Mouse (Mus musculus): ENCODE results near the gene Iqcf3.
"Not testable (repeated sequence)": the region's sequence is repeated elsewhere in the genome, so short reads cannot be mapped to it uniquely, and the experiment has no call there.

The Iqcf3 gene

DNA sequence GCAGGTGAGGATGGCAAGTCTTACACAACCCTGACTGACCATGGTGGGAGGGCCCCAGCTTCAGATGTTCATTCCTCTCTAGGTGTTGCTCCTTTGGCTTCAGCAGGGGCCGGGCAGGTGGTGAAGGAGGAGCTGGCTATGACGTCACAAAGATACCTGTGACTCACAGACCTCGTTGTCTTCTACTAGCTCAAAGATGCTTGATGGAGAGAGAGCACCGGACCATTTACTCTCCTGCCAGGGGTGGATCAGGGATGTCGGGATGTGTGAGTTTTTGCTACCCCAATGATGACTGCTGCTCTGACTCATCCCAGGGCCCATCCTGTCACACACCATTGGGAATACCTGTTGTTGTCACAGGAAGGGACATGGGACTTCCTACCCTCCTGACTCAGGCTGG lies at the start of gene Iqcf3:
Gene Iqcf3 (minus strand): TSS at position 101 of the 400 bp plus-strand sequence.
- no peak for DNase-seq (ENCODE audit: low spot score)

DNA sequence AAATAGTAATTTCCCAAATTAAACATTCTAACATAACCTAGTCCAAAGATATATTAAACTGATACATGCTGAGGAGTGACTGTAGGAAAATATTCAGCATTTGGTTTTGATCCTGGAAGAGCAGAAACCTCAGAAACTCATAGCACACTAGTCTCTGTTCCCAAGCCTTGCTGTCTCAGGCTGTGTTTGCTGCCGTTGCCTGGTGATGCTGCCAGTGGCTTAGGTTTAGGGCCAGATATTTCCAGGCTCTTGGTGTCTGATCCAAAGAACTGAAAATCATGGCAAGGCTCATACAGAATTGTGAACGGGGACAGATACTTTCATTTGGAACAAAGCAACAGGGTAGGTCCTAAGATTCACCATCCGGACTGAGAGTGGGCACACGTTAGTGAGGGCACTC lies 49.3 kb upstream of the Iqcf3 start:
- no peak for DNase-seq (ENCODE audit: low spot score)

DNA sequence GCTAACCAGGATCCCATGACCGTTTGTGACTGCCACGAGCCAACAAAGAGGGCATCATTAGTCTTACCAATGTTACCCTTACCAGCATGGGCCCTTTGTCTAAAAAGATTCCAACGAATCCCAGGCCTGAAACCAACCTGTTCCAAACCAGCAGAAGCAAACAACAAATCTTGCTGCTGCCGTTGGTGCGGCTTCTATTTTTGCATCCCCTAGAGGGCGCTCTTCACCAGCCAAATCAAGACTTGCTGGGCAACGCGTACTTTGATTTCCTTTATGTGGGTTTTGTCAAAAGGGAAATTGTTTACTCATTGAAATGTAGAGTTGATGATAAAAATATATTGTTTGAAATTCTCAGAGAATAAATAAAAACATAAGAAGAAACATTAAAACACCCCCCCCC lies 39.1 kb upstream of the Iqcf3 start:
- DNase-seq (ENCODE audit: low spot score) = no peak

DNA sequence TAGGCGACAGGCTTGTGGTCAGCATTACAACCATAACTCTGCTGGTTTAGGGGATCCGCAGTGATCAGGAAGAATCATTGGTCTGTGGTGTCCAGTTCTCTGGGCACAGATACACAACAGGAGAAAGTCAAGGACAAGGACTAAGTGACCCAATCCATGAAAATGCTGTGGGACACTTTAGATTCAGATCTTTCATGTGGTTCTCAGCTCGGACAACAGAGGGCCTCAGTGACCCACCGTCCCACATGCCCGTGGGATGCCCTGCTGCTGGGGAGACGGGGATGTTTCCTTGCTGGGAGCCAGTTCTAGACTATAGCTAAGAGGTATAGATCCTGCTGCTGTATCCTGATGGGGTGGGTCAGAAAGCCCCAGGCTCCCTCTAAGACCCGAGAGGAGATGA lies 37.0 kb upstream of the Iqcf3 start:
- DNase-seq (ENCODE audit: low spot score) = no peak

DNA sequence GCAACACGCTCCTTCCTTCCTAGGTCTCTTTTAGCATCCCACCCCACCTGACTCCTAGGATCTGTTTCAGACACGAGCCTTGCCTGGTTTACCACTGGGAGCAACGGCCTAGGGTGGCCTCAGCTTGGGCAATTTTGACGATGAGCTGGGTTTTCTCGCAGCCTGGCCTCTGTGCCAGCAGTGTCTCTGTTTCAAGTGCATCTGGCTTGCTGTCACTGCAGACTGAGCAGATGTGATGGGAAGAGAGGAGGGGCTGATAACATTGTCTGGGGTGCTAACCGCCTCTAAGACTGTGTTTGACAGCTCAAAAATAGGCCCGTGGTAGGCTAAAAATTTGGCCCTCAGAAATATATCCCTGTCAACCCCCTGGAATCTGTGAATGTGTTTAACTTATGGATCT lies 34.4 kb upstream of the Iqcf3 start:
- no peak for DNase-seq (ENCODE audit: low spot score)

DNA sequence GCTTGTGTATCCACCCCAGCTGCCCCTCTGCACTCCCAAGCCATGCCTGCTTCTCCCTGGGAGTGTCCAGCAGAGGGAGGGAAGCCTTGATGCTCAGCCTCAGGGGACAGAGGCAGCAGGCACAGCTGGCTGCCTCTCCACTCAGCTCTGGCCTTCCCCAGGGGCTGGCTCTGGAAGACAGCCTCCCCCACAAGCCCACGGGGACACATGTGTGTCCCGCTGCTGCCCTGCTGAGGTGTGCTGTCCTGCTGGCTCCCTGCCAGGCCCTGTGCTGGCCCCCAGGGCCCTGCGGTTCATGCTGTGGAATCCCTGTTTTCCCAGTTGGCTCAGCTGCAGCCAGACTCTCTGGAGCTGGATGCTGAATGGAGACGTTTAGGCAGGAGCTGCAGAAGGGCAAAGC lies 34.0 kb upstream of the Iqcf3 start:
- DNase-seq (ENCODE audit: low spot score) = not testable (repeated sequence)

DNA sequence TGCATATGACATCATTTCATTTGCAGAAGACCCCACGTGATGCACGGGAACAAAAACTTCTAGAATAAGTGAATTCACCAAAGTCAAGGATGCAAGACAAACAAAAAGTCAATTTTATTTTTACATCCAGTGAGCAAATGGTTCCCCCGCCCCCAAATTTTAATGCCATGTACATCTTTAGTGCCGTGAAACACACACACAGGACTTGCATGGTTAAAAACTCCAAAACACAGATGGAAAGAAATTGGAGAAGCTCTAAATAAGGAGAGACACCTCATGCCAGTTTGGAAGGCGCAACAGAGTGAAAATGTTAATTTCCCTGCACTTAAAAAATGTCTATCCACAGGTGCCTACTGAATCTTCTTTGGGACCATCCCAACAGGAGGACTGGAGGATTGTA lies 30.7 kb upstream of the Iqcf3 start:
- no peak for DNase-seq (ENCODE audit: low spot score)

DNA sequence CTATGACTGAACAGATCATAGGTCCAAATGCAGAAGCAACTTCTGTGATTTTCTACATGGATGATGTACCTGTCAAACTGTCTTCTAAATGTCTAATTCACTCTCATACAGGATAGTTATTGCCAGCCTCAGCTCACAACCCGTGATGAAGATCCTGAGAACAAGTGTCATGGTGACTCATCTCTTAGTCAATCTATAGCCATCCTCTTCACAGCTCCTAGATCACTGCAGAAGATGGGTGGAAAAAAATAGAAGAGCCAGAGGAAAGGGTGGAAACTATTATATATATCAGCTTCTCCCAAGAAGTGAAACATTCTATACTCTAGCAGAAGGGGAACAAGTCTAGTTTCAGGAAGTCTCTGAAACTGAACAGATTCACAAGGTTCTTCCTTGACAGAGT lies 21.1 kb upstream of the Iqcf3 start:
- DNase-seq (ENCODE audit: low spot score) = no peak

DNA sequence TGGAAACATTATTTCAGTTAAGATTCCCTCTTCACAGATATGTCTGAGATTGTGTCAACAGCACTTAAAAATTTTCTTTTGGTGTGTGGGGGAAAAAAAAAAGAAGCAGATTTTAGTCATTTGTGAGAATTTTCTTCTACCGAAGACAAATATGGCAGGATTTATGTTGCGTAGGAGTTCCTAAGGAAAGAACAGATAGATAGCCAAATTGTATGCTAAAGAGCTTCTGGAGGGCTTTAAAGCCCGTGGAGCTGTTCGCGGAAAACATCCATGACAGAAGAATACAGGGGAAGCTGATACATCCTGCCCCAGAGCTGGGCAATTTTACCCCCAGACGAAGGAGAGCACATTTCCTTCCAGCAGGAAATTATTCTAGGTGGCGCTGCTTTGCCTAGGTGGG lies 18.6 kb upstream of the Iqcf3 start:
- DNase-seq (ENCODE audit: low spot score) = no peak

DNA sequence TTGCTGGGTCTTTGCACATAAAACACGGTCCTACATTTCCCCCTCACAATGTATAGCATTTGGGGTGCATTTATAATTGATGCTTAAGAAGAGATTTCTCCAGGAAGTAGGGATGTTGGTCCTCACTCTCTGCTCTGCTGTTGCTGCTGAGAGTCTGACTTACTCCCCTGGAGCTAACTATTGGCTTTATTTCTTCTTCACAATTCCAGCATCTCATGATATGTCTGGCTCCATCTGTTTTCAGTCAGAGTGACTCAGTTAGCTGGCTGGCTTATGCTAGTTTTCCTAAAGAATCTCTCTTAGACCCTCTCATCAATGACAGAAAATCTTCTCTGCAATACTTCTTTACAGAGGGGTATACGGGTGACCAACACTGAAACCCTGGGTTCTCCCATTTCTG lies 14.7 kb upstream of the Iqcf3 start:
- DNase-seq (ENCODE audit: low spot score) = no peak

DNA sequence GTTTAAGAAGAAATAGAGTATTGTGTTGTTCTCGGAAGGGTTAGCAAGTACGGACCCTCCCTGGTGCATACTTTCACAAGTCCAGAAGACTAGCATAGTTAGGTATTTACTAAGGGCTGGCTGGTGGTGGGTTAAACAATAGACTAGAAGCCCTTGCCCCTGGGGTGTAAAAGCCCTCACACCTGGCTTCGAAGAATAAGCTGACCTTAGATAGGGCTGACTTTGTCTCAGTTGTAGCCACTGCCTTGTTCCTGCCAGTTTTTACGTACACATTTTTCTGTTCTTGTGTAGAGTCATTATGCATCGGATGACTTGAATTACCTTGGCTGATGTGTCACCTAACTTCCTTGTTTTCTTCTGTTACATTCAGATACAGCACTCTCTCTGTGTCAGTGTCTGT lies 11.9 kb upstream of the Iqcf3 start:
- no peak for DNase-seq (ENCODE audit: low spot score)

DNA sequence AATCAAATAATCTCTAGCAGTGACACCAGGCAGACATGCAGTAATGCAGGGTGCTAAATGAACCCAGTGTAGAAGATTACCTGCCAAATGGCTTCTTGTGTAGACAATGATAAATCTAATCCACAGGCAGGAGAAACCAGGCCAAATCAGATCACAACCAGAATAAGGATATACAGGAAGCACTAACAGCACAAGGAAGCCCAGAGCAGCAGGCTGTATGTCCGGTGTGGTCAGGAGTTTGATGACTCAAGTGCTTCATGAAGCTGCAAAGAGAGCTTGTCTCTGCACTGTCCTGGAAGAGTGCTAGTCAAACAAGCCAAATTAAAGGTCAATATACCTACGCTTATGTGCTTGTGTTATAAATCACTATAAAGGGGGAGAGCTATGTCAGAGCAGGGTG lies 10.8 kb upstream of the Iqcf3 start:
- no peak for DNase-seq (ENCODE audit: low spot score)

DNA sequence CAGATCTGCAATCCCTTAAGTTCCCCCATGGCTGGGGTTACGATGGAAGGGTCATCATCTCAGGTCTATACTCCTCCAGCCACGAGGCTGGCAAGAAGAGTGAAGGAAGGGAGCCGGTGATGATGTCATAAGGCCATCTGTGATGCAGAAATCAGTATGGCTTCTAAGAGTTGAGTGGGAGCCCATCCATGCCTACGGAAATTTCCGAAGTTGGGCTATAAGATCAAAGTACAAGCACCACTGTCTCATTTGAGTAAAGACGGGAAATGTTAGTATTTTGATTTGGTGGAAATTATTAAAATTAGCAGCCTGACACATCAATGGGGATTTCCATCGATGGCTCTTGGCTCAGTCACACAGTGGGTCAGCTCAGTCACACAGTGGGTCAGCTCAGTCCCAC lies 9.5 kb upstream of the Iqcf3 start, which contains the start of gene Iqcf4:
Gene Iqcf4 (minus strand): TSS at position 101 of the 400 bp plus-strand sequence.
- no peak for DNase-seq (ENCODE audit: low spot score)

DNA sequence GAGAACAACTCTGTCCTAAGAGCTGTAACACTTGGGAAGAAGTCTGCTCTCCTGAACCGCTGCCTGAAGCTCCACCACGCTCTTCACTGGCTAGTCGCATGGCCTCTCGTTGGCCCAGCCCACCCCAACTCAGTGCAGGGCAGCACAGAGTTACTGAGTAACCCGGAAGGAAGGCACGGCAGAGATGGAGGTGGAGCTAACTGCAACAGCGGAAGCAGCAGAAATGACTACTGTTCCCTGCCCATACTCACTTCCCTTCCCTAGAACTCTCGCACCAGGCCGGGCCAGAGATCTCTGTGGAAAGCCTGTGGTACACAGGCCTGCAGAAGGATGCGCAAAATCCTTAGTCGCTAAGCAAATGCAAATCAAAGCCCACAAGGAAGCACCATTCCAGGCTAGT lies 5.0 kb upstream of the Iqcf3 start:
- DNase-seq (ENCODE audit: low spot score) = no peak

DNA sequence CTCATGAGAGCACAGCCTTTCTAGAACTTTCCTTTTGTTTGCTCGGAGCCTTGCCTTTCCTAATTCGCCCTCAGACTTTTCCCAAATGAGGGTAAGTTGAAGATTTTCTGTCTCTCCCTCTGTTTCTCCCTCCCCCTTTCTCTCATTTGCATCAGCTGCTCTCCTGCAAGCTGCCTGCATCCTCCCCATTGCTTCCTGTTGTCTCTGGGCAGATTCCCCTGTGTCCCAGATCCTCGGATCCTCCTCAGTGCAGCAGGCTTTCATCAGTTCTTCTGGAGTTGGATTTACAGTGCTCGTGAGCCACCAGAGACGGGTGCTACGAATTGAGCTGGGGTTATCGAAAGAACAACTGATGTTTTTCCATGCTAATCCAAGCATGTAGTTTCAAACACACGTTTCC lies 2.6 kb upstream of the Iqcf3 start:
- DNase-seq (ENCODE audit: low spot score) = no peak

DNA sequence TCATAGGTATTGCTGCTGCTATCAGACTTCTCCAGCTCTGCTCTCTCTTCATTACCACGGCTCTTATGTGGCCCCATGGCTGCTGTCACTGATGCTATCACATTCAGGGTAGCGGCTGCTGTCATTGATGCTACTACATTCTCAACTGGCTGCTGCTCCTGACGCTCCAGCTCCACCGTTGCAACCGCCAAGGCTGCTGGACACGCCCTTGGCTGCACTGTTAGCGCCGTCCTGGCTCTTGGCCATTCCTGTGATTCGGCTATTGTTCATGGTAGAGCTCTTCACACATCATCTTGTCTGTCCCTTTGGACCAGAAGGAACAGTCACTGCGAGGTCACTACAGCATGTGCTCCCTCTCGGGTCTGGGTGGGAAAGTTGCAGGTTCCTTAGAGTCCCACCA lies 860 bp upstream of the Iqcf3 start:
- no peak for DNase-seq (ENCODE audit: low spot score)

DNA sequence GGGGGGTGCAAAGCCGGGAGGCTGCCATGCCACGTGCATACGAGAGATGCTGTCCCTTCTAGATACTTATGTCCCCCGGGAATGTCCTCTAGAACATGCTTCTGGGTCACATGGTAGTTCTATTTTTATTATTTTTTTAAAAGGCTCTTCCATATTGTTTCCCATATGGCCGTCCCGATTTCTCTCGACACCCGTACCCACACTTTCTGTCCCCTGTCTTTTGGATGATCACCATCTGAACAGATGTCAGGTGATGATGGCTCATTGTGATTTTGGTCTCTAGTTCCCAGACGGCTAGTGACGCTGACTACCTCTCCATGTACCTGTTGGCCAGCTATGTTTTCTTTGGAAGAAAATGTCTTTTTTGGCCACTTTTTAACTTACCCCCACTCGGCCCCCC lies 26.5 kb downstream of the Iqcf3 start:
- DNase-seq (ENCODE audit: low spot score) = no peak

DNA sequence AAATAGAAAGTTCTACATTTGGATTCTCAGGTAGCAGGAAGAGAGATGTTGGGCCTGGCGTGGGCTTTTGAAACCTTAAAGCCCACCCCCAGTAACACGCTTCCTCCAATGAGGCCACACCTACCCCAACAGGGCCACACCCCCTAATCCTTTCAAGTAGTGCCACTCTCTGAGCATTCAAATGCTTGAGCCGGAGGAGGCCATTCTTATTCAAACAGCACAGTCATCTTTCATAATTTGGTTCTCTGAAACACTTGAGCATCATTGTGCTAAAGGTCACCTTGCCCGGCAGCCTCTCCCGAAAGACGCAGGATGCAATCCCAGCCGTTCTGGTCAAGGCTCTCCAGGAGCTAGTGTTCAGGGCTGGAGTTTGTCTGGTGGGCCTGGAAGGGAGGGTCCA lies 27.1 kb downstream of the Iqcf3 start:
- no peak for DNase-seq (ENCODE audit: low spot score)

DNA sequence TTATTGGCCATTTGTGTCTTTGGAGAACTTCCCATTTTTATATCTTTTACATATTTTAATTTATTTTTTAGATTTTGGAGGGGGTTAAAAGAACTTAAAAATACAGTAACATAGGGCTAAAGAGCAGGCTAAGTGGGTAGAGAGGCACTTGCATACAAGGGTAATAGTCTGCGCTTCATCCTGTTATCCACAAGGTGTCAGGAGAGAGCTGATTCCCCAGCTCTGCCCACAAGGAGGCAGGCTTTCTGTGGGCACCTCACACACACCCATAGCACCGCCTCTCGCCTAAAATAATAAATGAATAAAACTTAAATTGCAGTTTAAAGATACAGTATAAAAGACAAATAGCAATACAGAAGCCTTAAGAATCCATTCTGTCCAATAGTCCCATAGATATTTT lies 29.6 kb downstream of the Iqcf3 start:
- DNase-seq (ENCODE audit: low spot score) = no peak

DNA sequence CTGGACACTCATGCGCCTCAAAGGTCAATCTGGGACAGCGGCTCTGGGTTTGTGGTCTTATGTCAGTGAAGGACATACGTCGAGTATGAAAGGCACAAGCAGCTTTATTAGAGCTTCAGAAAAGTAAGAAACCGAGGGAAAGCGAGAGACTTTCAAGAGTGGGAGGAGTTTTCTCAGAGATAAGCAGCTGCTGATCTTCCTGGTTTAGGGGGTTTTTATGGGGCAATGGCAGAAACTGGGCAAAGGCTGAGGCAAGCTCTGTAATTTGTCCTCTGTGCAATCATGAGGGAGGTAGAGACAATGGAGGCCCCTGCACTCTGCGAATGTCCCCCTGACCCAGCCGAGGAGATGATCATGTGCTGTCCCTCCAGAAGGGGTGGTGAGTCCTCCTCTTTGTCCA lies 41.5 kb downstream of the Iqcf3 start:
- DNase-seq (ENCODE audit: low spot score) = no peak

DNA sequence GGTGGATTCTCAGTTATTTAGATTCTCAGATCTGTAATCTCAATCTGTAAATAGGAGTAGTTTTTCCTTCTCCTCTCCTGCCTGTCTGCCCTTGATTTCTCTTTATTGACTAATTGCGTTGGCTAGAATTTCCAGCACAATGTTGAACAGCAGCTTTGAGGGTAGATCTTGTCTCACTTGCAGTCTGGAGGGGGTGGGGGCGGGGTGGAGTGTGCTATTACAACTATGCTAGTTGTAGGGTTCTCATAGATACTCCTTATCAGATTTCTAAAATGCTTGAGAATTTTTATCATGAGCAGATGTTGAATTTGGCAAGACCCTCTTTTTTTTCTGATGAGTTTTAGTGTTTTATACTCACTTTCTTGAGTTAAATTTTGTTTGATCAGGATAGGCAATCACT lies 42.0 kb downstream of the Iqcf3 start:
- DNase-seq (ENCODE audit: low spot score) = no peak

DNA sequence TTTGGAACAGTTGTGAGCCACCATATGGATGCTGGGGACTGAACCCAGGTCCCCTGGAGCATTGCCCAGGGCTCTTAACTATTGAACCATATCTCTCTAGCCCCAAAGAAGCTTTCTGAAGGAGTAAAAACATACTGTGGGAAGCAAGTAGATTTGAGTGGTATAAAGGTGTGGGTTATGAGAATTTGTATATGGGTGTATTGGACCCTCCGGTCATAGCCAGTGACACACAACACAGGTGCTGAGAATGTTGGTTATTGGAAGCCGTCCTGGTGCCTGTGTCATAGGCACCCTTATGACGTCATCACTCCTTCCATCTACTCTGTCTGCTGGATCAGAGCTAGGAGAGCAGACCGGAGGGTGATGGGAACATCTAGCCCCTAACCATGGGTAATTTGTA lies 47.2 kb downstream of the Iqcf3 start, which contains the start of gene Iqcf5:
Gene Iqcf5 (plus strand): TSS at position 301 of the 400 bp plus-strand sequence.
- DNase-seq (ENCODE audit: low spot score) = no peak

DNA sequence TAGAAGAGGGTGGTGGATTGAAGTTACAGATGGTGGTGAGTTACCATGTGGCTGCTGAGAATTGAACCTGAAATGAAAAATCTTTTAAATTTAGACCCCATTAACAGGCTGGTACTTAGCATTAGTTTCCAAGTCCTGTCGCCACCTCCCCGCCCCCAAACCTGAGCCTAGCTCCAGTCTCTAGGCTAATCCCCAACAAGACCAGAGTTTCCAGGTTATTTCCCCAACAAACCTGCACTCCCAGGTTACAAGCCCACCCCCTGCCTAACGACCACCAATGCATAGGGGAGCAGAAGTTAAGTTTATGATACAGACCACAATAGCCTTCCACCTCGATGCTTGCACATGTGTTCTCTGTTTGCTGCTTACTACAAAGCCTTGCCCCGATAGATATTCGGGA lies 47.9 kb downstream of the Iqcf3 start:
- DNase-seq (ENCODE audit: low spot score) = no peak

DNA sequence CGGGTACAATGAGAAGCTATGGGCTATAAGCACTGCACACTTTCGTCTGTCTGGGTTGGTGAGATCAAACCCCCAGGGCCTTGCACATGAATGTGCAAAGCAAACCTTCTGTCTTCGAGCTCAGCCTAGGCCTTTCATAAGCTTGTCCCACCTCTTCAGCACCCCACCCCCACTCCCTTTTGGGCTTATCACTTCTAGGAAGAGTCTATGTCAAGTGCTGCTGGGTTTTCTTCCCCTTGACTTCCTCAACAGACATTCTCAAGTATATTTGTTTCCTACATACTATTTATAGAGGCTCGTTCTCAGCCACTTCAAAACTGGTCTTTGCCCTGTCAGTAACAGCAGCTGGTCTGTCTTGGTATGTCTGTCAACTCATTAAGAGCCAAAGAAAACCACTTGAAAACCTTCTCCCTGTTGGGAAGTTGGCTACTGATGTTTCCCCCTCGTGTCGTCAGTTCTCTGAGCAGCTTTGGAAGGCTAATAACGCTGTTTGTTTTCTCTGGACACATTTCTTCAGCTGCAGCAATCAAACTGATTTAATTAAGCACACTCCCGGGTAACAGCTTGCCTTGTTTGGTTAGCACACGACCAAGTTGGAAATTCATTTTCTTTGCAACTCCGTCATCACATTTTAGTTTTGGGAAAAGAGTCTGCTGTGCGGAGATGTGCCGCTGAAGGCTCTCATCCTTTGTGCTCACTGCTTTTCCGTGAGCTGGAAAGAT lies 48.5 kb downstream of the Iqcf3 start:
- no peak for DNase-seq (ENCODE audit: low spot score)

DNA sequence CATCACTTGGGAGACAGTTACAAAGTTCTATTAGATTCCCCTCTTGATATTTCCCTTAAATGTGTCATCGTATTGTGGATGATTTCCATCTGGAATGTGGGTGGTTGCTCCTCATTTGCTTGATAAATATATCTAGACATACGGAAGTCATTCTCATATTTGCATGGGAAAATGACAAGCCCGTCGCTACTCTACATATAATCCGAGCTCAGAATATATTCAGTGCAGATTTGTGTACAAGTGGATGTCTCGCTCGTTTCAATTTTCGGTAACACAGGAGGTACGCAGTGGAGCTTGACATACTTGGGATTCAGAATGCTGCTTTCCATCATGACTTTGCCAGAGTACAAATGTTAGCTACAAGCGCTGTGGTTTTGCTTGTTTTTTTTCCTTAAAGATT lies 52.1 kb downstream of the Iqcf3 start:
- no peak for DNase-seq (ENCODE audit: low spot score)
